Mouse (Mus musculus): ENCODE data around the gene Mdh1b.

Gene Mdh1b

DNA sequence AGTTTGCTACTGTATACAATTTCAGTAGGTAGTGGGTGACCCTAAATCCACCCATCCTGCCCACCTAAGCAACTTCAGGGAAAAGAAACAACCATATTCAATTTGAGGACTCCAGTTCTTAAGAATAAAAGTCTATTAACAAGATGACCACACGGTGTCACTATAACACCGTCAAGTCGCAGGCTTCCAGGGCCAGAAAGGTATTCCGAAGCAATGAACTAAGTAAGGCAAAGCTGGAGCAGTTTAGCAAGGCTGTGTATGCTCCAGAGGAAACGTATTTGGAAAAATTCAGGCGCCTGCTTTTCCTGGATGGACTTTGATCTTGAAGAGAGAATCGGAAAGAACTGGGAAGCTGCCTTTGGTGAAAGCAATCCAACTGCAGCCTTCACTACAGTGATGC, 70.5 kb downstream of the Mdh1b start:
- peak; percentile 22 for DNase-seq (ENCODE audit: low read depth, low spot score)

DNA sequence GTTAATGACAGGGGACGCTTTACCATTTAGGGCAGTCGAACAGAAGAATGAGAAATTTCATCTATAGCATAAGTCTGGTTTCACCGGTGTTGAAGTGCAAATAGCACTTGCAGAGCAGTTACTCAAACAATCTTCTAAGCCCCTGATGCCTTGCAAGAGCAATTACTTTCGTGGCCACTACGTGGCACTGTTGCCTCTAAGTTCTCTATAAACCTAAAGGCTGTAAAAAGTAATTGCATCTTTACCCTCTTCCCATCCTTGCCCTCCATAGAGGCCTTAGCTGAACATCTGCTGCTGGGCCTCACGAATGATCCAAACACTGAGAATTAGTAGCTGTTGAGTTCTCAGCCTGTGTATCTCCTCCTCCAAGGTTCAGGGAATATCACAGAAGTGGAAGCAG, 72.1 kb downstream of the Mdh1b start:
- peak; percentile 40 for DNase-seq (ENCODE audit: low read depth, low spot score)
